Mouse (Mus musculus) embryo, embryonic 9.5 days (tissue): Measurements from ENCODE around the gene Utf1.
A peak's percentile ranks its signal among the peaks of the same experiment; 100 is the strongest.

Experiments
- DNase-seq: peaks from one replicate; pipeline ENCODE4 v3.0.0-alpha.2; 2017; ENCODE audit errors: extremely low spot score

Utf1 gene

DNA sequence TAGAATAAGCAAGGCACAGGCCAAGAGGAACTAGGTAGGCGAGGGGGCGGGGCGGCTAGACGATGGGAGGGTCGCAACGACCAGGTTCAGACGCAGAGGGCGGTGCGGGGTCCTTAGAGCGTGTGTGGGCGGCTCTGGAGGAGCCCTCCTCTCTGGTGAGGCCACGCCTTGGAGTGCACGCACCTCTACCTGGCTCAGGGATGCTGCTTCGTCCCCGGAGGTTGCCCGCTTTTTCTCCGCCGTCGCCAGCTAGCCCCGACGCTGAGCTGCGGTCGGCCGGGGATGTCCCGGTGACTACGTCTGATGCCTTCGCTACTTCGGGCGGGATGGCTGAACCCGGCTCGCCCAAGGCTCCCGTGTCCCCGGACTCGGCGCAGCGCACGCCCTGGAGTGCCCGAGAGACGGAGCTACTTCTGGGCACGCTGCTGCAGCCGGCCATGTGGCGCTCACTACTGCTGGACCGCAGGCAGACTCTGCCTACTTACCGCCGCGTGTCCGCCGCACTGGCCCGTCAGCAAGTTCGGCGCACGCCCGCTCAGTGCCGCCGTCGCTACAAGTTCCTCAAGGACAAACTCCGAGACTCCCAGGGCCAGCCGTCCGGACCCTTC lies at the start of gene Utf1:
Gene Utf1, plus strand, starts transcription at position 116 of the 608 bp plus-strand sequence.
- DNase-seq: peak; percentile 55

DNA sequence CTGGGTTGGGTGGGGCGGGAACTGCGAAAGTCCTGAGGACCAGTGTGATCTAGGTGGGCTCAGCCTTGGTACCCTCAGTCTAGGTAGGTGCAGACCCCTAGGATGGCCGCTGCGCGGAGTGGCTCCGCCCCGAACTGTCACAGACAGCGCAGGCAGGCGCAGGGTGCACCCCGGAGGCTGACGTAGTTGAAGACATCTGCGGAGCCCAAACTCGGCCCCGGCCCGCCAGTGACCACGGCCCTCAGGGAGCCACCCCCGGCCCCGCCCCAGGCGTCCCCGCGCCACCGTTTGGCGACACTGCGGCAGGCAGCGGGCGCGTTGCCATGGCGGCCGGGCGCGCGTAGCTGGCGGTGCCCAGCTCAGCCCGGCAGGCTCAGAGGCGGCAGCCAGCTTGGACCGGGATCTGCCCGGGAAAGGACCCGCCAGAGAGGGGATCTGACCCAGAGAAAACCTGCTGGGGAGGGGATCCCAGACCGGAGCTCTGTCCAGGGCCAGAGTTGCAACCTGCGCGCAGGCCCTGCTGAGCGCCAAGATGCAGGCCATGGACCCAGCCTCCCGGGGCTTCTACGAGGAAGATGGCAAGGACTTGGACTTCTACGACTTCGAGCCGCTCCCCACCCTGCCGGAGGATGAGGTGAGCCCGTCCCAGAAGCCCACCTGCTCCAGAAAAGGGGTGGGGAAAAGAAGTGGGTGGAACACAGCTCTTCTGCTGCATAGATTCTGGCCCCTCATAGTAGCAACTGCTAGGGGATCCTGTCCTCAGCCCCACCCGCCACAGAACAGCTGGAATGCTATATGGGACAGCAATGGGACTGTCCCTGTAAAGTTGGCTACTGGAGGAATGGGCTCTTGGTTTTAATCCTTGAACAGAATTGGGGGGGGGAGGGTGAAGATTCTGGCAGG lies 48.7 kb upstream of the Utf1 start, which contains the start of gene Kndc1:
Gene Kndc1, plus strand, starts transcription at position 42 of the 903 bp plus-strand sequence.
- peak; percentile 24 for DNase-seq

DNA sequence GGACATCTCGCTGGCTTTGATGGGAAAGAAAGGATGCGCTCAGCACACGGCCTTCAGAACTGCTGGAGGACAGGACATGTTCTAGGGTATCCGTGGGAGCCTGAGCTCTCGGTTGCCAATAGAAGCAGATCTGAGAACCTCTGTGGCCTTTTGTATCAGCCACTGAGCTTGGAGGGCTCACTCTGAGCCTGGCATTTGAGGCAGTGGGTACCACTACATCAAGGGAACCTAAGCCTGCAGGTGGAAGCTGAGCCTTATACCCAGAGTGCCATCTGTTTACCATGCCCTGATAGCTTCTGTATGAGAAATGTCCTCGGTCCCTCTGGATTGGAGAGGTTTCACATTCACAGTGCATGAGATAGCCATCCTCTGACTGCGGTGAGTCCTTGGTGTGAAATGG lies 47.3 kb upstream of the Utf1 start:
- DNase-seq: no peak

DNA sequence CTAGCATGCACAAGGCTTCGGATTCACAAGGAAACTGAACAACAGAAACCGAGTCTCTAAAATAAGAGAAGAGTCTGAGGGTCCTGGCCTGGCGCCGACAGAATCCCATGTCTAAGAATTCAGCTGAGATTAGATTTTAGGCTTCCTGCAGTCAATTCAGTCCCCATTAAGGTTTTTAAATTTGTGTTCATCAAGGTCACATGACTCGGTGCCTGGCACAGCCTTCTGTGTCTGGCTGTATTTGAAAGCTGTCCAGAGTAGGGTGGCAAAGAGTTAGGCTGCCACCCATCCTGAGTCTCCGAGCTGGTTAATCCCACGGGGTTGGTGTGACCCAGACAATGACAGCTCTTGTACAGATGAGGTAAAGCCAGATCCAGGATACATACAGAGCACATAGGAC lies 46.8 kb upstream of the Utf1 start:
- no peak for DNase-seq

DNA sequence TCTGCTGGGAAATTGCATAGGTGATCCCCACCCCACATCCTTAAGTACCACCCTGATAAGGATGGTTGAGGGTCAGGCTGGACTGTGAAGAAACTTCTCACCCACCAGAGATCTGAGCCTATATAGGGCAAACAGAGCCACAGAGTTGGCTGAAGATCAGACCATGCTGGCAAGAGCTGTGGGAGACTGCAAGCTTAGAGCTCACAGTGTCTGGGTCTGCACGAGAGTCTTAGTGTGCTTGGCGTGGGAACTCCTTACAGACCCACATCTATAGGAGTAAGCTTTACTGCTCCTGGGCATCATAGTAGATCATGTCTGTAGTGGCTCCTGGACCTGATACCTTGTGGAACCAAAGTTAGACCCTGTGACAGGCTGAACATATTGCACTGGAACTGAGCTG lies 45.0 kb upstream of the Utf1 start:
- DNase-seq: no peak

DNA sequence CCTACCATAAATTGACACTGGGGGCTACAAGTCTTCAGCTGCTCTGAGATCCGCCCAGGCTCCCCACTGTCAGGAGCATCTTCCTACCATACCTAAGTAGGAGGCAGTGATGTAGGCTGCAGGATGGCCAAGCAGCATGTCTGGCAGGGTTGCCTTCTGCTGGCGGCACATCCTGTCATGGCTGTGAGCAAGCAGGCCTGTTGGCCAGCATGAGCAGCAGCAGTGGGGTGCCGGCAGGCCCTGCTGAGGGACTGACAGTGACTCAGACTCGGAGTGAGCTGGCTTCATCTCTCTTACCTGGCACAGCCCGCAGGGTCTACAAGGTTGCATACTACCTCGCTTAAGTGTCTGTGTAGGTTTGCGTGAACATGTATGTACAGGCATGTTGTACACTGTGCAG lies 44.1 kb upstream of the Utf1 start:
- DNase-seq: no peak

DNA sequence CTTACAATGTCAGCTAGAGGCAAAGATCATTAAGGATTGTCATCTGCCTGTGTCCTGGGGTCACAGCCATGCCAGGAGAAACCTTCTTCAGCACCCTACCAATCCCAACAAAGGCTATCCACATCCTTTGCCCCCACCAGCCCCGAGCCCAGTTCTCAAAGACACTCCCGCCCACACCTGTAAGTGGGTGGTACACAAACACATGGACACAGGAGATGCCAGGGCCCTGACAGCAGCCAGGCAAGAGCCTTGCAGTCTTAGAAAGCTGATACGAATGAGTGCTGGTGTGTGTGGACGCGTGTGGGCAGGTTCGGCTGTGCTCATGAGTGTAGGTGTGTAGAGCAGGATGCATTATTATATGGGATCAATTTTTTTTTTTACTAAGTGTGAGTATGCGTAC lies 43.1 kb upstream of the Utf1 start:
- no peak for DNase-seq

DNA sequence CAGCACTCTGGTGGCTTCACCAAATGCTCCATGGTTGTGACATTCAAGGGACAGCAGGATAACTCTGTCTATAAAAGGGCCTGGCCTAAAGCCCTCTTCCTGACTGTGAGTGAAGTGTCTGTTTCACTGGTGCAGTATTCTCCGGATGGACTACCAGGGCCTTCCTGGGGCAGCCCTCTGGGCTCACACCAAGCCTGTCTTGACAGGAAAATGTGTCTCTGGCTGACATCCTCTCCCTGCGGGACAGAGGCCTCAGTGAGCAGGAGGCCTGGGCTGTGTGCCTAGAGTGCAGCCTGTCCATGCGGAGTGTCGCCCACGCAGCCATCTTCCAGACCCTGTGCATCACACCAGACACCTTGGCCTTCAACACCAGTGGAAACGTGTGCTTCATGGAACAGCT lies 42.7 kb upstream of the Utf1 start:
- DNase-seq: no peak

DNA sequence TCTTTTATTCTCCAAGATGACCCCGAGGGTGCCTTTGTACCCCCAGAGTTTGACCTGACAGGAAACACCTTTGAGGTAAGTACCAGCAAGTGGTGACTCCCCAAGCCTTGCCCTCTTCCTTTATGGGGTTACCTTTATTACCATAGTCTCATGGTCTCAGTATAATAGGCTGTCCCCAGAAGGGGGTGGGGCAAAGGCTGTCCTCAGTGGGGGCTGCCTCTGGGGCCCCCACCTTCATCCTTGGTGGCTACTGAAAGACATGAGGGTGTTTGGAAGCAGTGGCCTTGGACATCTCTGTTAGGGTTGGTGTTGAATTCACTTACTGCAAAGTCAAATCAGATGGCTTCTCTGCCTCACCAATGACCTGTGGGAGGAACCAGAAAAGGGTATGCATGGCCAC lies 41.6 kb upstream of the Utf1 start:
- DNase-seq: no peak

DNA sequence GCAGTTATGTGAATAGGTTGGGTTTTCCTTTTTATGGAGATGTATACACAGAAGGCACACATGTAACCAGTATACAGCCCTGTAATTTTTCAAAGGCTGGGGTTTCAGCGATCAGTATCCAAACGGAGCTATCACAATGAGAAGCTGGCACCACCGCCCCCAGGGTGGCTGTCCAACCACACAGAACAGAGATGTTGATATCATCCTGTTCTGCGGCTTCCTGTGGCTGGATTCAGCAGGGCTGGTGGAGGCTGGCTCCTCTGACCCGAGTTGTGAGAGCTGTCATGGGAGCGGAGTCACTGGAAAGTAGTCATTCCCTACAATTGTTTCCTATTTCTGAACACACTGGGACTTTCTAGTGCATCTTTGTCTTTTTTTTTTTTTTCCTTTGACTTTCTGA lies 38.3 kb upstream of the Utf1 start:
- no peak for DNase-seq

DNA sequence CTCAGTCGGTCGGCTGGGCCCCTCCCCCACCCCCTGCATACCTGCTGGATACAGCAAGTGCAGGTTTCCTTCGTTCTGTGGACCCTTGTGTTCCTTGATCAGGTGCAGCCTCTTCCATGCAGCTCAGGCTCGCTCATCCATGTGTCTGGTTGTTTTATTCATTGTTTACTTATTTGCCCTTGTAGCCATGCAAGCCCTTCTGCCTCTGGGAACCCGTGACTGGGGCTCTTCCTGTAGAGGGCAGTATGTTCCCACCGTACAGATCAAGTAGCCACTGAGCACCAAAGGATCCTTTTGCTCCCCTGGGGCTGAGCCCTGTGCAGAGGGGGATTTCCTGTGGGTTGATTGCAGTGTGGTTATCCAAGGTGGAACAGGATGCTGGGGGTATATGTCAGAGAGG lies 37.9 kb upstream of the Utf1 start:
- DNase-seq: peak; percentile 70

DNA sequence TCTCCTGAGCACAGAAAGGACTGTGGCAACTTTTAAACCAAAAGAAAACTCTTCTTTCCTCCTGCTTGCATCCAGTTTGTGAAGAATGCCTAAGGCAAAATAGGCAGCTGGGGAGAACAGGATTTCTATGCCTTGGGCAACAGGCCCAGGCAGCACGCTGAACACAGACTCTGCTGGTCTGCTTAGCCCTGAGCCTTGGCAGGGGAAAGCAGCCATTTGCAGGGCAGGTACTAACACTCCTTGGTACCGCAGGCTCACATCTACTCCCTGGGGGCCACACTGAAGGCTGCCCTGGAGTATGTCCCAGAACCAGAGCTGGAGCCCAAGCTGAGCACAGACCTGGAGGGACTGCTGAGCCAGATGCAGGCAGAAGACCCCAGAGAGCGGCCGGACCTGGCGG lies 35.4 kb upstream of the Utf1 start:
- DNase-seq: no peak

DNA sequence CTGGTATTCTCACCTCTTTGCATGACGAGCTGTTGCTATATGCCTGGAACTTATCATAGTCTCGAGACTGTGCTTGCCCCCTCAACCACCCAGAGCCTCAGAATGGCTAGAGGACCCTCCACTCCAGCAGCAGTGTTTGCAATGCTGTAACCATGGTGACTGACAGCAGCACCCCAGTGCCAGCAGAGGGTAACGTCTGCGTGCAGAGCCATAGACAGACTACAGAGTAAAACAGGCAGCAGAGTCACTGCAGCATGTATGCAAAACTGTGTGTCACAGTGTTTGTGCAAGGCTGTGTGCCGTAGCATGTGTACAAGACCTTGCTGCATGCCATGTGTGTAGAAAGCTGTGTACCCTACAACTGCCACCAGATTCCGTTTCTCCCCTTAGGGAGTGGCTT lies 34.1 kb upstream of the Utf1 start:
- DNase-seq: no peak

DNA sequence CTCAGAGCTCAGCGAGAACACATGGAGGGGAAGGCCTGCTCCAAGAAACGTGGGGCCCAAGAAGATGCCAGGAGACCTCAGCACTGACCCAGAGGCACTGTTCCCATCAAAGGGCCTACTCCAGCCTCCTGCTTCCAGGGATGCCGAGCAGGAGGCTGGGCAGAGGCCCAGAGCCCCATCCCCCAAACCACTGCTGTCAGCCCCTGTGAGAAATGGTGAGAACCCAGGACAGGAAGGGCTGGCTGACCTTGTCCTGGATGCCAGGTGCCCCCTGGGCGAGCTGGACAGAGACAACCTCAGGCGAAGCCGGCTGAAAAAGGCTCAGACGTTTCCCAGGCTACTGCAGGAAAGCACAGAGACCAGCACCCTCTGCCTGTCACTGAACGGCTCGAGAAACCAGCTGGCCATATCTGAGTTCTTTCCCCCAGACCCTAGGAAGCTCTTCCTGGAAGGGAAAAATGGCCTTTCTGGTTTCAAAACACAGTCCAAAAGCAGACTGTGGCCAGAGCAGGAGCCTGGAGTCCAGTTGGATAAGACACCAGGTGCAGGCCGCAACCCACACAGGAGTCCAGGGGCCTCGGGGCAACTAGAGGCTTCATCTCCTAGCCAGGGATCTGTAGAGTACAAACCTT lies 33.3 kb upstream of the Utf1 start:
- DNase-seq: no peak

DNA sequence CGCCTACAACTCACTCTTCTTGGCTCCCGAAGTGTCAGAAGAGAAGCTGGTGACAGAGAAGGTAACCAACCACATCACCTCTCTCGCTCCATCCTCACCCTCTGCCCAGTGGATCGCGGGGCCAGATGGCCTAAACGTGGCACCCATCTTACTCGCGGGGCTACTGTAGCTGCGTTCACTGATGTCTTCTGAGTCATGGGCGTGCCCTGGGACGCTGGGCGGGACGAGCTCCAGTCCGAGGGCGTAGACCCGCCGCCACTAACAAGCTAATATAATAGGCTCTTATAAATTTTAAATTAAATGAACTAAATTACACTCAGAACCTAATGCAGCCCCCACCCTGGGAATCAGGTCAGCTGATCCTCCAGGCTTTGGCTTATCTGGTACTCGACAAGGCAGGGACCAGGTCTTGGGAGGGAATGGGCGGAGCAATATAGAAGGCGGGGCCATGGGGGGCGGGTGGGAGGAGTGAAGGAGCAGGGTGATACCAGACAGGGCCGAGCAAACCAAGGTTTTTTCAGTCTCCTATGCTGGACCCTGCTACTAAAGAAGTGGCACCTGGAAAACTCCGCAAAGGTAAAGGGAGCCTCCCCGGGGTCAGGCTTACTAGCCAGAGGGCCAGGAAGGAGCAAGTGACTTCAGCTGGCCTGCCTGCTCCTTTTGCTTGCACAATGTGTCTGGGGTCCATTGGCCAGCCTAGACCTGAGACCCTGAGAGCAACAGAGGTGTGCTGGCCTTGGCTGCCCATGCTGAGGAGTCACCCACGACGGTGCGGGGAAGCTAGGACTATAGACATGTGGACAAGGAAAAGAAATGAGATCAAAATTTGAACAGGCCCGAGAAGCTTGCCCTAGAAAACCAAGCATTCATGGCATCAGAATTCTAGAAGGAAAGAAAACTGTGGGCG lies 29.2 kb upstream of the Utf1 start:
- peak; percentile 66 for DNase-seq

DNA sequence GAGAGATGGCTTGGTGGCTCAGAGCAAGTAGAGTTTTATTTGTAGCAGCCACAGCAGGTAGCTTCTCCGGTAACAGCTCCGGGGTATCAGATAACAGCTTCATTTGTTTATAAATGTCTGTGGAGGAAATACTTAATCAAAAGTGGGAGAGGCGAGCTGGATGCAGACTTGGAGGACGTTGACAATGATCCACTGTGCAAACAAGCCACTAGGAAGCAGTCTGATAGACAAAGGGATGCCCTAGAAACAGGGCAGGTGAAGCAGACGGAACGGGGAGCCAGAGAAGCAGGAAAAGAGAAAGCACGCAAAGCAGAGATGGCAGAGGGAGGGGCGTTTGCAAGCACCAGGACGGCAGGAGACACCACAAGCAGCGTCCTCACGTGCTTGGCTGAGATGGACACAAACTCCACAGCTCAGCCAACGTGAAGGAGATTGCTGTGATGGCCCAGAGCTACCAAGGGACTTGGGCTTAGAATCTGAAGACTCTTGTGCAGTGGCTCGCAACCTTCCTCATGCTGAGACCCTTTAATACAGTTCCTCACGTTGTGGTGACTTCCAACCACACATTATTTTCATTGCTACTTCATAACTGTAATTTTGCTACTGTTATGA lies 27.8 kb upstream of the Utf1 start:
- DNase-seq: peak; percentile 15

DNA sequence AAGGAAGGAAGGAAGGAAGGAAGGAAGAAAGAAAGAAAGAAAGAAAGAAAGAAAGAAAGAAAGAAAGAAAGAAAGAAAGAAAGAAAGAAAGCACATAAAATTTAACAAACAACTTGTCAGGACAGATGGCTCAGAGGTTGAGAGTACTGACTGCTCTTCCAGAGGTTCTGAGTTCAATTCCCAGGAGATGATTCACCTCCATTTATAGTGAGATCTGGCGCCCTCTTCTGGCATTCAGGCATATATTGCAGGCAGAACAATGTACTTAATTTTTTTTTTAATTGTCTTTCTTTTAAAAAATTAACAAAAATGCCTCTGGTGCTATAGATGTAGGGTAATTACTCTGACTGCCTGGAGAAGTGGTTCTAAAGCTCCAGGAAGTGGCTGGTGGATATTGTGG lies 27.2 kb upstream of the Utf1 start:
- no peak for DNase-seq

DNA sequence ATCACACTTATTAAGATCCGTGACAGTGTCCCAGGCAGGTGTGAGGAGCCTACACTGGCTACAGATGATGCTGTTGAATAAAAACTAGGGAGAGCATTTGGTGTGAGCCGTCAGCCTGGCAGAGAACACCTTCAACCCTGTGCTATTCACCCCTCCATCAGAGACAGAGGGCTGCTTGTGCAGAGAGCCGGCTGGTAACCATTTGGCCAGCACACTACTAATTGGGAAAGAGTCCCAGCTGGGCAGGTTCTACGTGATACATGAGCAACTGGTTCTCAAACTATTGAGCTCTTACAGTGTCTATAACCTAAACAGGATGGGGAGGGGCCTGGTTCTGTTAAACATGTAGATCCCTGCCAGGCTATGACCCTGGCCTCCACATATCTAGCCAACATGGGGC lies 25.3 kb upstream of the Utf1 start:
- no peak for DNase-seq

DNA sequence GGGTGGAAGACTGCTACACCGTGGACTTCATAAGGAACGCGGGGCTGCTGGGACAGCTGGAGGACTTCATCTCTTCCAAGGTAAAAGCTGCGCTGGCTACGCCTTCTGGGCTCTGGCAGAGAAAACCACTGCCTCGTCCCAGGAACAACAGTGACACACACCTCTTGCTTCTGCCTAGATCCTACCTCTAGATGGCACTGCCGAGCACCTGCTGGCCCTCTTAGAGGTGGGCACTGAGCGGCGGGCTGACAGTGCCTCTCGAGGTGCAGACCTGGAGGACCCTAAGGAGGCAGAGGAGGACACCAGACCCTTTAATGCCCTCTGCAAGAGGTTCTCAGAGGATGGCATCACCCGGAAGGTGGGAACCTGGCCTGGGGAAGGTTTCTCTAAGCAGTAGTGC lies 12.9 kb upstream of the Utf1 start:
- peak; percentile 55 for DNase-seq

DNA sequence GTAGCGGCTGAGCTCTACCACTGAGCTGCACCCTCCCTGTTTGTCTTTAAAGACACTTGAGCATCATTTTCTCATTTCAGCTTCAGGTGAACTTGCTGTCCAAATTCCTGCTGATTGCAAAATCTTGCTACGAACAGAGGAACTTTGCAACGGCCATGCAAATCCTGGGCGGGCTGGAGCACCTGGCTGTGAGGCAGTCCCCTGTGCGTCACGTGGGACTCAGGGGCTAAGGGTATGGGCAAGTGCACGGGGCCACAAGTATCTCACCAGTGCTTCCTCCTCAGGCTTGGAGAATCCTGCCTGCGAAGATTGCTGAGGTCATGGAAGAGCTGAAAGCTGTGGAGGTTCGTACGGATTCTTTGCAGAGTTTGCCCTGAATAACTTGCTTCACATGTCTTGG lies 6.9 kb upstream of the Utf1 start:
- no peak for DNase-seq

DNA sequence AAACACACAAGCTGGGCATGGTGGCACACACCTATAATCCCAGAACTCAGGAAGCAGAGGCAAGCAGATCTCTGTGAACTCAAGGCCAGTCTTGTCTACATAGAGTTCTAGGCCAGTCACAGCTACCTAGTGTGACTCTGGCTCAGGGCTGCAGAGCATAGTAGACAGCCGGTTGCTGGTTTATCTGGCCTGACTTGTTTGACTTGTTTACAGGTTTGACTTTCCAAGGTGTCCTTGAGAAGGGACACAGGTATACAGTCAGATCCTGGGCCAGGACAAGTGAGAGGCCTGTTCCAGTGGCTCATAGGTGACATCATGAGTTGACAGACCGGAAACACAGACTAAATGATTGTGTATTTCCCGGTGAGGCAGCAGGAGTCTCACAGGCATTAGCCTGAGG lies 6.5 kb upstream of the Utf1 start:
- DNase-seq: no peak
